Mouse (Mus musculus) spleen, postnatal 10 days (tissue): ENCODE results near the gene Sqstm1.

Experiments
- DNase-seq, 2 experiments: peaks; one replicate each; pipeline ENCODE4 v3.0.0; 2021 to 2022; ENCODE audit warnings: low spot score in 2 of 2

Gene Sqstm1

GRCm38 (mm10) chr11:50210505-50211151 is at the start of gene Sqstm1, which contains the start of gene Mgat4b:
Gene Sqstm1 (minus strand): TSS chr11:50210827.
Gene Mgat4b (plus strand): TSS chr11:50210890.
- DNase-seq = peak; percentile 86 to 92

GRCm38 (mm10) chr11:50258310-50258709 is 47.7 kb upstream of the Sqstm1 start:
- DNase-seq = no peak

- DNase-seq = no peak
Measured at GRCm38 (mm10) chr11:50256615-50257014, 46.0 kb upstream of the Sqstm1 start.

- no peak for DNase-seq
Measured at GRCm38 (mm10) chr11:50254010-50254580, 43.5 kb upstream of the Sqstm1 start.

DNA sequence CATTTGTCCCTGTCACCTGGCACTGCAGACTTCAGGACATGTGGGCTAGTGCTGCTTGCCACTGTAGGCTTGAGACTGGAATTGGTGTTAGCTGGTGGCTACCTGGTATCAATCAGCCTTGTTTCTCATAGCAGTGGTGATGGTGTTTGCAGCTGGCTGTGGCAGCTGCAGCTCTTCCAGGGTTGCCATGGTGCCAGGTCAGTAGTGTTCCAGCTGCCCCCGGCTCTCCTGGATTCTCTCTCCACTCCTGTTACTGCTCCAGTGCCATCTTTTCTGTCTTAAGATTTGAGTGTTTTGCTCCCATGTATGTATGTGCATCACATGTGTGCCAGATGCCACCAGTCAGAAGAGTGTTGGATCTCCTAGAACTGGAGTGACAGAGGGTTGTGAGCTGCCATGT is 42.8 kb upstream of the Sqstm1 start:
- DNase-seq = no peak

GRCm38 (mm10) chr11:50252684-50253265 is 42.1 kb upstream of the Sqstm1 start:
- DNase-seq = no peak

GRCm38 (mm10) chr11:50252166-50252565 is 41.5 kb upstream of the Sqstm1 start:
- no peak for DNase-seq

GRCm38 (mm10) chr11:50248473-50249171 is 38.0 kb upstream of the Sqstm1 start:
- DNase-seq = no peak

- no peak for DNase-seq
Measured at GRCm38 (mm10) chr11:50245269-50245668, 34.6 kb upstream of the Sqstm1 start.

DNA sequence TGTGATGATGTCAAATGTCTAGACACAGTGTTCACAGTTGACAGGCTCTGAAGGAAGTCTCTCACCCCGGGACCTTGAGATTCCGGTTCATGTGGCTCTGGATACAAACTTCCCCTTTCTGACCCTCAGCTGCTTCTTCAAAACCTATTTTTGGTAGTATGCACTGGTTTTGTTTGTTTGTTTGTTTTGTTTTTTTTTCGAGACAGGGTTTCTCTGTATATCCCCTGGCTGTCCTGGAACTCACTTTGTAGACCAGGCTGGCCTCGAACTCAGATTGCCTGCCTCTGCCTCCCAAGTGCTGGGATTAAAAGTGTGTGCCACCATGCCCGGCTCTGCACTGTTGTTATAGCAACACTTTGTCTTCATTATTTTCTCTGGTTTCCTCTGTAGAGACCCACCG is 33.3 kb upstream of the Sqstm1 start:
- DNase-seq = no peak

- DNase-seq = no peak
Measured at GRCm38 (mm10) chr11:50240235-50240911, 29.7 kb upstream of the Sqstm1 start.

DNA sequence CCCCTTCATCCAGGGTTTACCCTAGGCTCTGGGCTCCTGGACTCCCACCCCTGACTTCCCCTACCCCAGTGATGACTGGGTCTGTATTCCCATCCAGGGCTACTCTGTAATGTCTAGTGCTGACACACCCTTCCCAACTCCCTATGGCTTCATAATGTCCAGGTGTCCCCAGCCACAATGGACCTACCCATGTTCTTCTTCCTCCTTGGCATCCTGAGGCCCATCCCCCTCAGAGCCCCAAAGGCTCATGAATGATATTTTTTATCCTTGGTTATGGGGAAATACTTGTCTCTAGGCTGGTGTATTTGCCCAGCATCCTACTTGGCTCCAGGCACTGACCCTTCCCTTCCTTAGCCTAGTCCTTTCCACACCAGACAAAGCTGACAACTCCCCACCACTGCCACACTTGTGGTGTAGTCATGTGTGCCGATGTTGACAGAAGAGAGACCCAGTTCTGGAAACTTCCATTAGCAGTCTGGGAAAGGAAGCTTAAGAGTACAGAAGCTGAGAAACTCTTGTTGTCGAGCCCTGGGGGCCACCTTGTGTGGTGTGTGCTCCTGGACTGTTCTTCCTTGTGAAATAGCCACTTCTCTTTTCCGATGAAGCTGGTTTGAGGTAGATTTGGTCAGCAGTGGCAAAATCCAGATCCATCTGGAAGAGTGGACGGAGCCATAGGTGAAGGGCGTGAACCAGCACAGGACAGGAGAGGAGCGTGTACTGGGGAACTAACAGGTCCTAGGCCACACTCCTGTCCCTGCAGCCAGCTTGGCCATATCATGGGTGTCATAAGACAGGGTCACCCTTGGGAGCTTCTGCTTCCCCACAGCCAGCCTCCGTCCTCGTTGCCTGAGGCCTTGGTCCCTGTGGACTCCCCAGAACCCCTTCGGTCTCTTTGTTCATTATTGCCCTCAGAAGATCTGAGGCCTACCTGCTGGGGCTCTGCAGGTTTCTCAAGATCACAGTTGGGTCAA is 28.5 kb upstream of the Sqstm1 start:
- no peak for DNase-seq

- peak in 1 of 2 experiments; percentile 35 for DNase-seq
Measured at GRCm38 (mm10) chr11:50238324-50238723, 27.7 kb upstream of the Sqstm1 start, which contains the start of gene Ltc4s. Gene Ltc4s (minus strand): TSS chr11:50238616.

DNA sequence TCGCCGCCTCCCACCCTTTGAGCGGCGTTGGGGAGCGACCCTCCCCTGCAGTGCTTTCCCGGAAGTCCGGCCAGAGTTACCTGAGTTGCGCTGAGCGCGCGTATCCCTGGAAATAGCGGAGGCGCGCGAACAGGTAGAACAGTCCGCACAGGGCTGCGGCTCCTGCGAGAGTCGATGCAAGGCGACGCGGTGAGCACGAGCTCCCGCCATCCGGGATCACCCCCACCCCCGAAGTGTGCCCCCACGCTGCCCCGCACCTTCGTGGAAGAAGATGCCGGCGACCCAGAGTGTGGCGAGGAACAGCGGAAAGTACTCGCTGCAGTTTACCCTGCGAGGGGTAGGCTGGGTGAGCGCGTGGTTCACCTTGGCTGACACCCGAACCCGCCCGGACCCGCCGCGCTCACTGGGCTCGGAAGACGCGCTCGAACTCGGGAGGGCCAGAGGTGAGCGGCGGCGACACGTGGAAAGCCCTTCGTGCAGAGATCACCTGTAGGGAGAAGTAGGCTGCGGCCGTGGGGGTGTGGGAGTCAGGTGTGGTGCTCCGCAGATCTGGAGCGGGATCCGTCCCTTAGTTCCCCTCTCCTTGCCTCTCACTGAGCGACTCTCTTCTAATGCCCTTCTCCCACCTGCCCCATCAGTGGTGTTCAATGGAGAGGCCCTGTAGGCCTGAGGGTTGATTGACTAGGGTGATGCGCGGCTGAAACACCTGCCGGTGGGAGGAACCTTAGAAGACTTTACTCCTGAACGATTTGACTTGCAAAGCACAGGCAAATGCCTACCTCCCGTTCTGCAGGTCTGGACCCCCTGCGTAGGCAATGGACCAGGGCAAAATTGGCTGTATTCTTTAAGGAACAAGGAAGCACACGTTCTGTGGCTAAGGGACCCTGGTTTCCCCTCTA is 26.6 kb upstream of the Sqstm1 start:
- DNase-seq = peak in 1 of 2 experiments; percentile 51

GRCm38 (mm10) chr11:50236540-50236936 is 25.9 kb upstream of the Sqstm1 start:
- DNase-seq = peak; percentile 79 to 95

GRCm38 (mm10) chr11:50234606-50235005 is 24.0 kb upstream of the Sqstm1 start:
- DNase-seq = no peak

DNA sequence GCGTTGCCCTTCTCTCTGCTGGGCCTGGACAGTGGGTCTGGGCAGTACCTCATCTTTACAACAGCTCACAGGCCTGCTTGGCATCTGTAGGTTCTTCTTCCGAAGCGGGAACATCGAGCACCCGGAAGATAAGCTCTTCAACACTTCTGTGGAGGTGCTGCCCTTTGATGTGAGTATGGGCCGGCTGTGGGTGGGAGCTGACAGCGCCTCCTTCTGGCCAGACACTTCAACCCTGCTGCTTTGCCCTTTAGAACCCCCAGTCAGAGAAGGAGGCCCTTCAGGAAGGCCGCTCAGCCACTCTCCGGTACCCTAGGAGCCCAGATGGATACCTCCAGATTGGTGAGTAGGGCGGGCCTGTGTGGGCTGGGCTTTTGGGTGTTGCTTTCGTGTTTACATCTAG is 23.4 kb upstream of the Sqstm1 start:
- DNase-seq = peak in 1 of 2 experiments; percentile 58

- peak in 1 of 2 experiments; percentile 25 for DNase-seq
Measured at GRCm38 (mm10) chr11:50233022-50233421, 22.4 kb upstream of the Sqstm1 start.

DNA sequence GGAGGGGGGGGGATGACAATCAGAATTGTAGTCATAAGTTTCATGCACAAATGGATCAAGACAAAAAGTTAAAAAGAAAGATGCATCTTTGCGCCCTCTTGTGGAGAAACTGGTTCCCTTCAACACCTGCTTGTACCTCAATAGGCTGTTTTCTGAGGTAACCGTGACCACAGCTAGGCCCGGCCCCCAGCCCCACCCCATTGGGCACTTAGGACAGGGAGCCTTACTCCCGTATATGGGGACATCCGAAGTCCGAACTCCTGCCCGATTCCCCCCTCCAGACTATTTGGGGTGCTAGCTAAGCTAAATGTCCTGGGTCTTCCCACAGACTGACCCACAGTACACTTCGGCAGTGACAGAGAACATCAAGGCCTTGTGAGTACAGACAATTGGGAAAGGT is 20.8 kb upstream of the Sqstm1 start:
- DNase-seq = peak; percentile 57 to 78
